Mouse (Mus musculus) hematopoietic stem cell, adult 5-6 weeks (primary cell): ENCODE measurements at regions not wholly inside any gene's neighbourhood (a gene's known extent, or its start where the extent isn't known, plus 50 kb on each side); places are given as distances from the start of the nearest gene placed in this dataset.

ENCODE experiments used
- ATAC-seq, 2 experiments: fragments of 125-278 bp in 1 of 2; replicated peaks in 1 of 2; 2 replicates each; pipeline ENCODE4 v1.8.0; 2016 to 2017; ENCODE audit warnings: inconsistent platforms in 2 of 2, mild to moderate bottlenecking in 2 of 2, moderate number of reproducible peaks in 2 of 2, low read depth in 1 of 2, moderate TSS enrichment in 1 of 2; ENCODE audit not compliant: low FRiP score in 2 of 2, poor library complexity in 2 of 2, severe bottlenecking in 2 of 2, insufficient read depth in 1 of 2, low TSS enrichment in 1 of 2

DNA sequence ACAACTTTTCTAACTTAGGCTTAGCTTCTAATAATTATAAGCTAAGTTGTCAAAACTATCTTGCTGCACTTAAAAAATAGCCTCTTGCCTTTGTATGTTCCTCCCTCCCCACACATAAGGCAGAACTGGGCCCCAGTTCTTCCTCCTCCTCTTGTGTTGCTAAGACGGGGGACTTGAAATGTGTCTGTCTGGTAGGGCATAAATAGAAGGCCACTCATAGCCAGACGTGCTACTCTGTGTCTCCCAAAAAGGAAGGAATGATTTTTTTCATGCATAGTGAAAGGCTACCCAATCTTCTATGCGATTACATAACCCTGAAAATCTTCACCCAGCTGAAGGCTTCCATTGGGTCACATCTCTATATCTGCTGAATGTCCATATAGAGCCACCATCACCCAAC, 183.5 kb downstream of the Hsfy2 start:
- no peak for ATAC-seq

DNA sequence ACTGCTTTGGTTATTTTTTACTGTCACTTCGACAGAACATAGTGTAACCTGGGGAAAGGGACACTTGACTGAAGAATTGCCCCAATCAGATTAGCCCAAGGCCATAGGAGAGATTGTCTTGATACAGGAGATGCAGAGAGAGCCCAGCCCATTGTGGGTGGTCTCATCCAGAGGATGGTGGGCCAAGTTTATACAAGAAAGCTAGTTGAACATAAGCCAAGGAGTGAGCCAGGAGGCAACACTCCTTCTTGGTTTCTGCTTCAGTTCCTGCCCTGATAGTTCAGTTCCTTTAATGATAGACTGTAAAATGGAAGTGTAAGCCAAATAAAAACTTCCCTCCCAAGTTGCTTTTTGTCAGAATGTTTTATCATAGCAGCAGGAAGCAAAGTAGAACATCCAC, 194.4 kb downstream of the Hsfy2 start:
- no peak for ATAC-seq

- ATAC-seq = peak; percentile 65 to 69
Measured at GRCm38 (mm10) chr1:56406786-56407185, 230.4 kb downstream of the Hsfy2 start.

GRCm38 (mm10) chr1:56403351-56403750, 233.9 kb downstream of the Hsfy2 start:
- no peak for ATAC-seq

- no peak for ATAC-seq
Measured at GRCm38 (mm10) chr1:56395832-56396231, 241.4 kb downstream of the Hsfy2 start.

DNA sequence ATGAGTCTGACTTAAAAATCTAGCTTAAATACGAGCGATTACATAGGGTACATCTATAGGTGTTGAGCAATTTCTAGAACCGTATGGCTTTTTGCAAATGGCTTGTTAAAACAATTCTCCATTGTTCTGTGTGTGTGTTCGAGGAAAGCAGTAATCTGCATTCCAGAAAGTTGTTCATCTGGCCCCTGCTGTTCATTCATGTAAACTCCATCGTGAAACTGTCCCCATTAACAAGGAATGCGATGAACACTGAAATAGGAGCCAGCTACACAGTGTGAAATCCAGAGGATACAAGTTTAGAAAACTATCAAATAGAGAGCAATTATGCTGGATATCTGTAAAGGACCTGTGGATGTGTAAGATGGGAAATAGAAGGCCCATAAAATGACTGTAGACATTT, 250.1 kb downstream of the Hsfy2 start:
- ATAC-seq = no peak

- no peak for ATAC-seq
Measured at GRCm38 (mm10) chr1:56366319-56366718, 270.9 kb downstream of the Hsfy2 start.

DNA sequence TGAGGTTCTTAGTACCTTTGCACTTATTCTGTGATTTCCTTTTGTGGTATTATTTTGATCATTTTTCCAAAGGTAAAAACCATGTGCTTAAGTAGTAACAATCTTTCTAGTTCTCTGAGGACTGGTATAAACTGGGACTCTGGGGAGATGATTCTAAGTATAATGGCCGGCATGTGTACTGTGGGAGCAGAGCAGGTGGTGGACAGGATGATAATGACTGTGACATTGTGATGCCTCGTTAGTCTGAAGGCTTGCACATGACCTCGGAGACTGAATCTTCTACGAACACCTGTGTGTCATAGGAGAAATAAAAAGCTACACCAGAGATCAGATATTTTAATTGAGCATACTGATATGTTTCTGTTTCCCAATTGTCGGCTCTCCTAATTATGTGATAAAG, 276.4 kb downstream of the Hsfy2 start:
- ATAC-seq = no peak

DNA sequence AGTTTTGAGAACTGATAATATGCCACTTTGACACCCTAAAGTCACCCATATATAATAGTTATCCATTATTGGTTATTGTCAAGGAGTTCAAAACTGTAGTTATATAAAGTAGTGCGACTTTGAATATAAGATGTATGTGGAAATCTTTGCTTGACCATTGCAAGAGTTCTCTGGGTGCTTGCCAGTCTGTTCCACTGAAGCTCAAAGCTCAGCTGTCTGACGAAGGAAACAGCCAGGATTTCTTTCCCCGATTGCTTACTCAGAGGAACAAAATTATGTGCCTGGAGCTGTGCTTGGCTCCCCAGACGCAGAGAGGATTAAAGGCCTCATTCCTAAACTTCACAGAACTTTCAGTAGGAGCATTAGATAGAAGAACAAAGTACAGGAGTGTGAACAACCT, 290.6 kb downstream of the Hsfy2 start:
- ATAC-seq = no peak

DNA sequence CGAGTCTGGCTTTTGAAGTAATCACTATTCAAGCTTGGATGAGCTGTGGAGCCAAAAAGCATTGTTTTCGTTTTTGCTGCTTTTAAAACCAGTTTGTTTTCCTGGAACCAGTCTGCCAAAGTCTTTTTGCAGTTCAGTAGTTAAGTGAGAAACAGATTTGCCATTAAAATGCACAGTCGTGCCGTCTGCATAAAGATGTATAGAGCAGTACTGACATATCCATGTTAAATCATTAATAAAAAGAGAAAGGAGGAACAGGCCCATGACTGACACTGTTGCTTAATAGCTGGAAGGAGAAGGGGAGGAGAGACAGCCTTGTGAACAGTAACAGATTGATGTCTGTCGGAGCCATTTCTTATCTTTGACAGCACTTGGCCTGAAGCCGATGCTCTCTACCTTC, 292.3 kb downstream of the Hsfy2 start:
- no peak for ATAC-seq

GRCm38 (mm10) chr1:56327381-56327780, 309.9 kb downstream of the Hsfy2 start:
- ATAC-seq = no peak

DNA sequence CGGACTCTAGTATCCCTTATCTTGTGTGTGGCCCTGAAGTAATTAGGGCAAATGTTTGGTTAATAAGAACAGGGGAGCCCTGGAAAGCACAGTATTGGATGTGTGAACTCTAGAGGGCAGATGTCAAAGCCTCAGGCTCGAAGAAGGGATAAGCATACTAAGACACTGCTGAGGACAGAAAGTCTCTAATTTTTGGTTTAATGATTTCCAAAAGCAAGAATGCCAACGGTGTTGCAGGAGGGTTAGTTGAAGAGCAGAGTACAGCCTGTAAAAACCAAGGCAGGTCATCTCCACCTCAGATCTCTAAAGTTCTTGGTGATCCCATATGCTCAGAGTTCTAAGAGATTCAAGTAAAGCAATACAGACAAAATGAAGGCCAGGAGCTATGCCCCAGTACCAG, 328.6 kb downstream of the Hsfy2 start:
- ATAC-seq = no peak

- no peak for ATAC-seq
Measured at GRCm38 (mm10) chr1:56294391-56294790, 342.8 kb downstream of the Hsfy2 start.

DNA sequence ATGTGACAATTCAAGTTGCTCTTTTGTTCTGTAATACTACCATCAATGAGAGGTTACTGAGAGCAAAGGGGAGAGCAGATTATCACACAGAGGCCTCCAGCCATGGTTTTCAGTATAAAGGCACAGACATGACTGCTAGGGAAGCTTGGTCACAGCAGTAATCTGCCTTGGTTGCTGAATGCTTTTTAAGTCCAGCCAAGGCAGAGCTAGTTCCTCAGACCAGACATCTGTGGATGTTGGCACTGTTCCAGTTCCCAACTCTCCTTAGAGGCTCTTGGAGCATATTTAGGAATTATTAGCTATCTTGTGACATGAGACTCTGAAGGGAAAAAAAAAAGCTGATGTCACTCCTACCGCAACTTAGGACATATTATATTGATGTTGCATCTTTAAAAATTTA, 347.5 kb downstream of the Hsfy2 start:
- no peak for ATAC-seq

DNA sequence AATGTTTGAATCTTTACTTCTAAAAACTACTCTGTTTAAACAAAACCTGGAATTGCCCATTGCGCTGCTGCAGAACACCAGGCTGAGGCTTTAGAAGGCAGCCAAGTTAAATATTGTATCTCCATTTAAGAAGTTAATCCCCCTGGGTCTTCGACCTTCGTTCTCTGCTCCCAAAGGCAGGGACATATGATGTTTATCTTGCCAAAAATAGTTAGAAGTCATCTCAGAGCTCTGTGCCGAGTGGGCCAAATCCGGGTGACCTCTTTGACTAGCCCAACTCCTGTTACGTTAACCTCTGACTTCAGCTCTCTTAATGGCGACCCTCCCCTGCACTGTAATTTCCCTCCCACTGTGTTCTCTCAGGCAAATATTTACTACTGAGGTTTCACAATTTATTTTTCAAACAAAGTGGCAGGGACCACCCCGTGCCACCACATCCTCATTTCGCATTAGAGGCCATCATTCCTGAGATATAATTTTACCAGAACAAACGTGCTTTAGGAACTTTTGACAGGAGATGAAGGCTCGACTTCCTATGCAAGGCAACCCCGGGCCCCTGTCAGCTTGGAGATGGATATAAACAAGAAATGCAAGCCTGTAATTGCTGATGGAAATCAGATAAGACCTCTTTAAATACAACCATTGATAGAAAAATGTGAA, 350.7 kb downstream of the Hsfy2 start:
- ATAC-seq = no peak

DNA sequence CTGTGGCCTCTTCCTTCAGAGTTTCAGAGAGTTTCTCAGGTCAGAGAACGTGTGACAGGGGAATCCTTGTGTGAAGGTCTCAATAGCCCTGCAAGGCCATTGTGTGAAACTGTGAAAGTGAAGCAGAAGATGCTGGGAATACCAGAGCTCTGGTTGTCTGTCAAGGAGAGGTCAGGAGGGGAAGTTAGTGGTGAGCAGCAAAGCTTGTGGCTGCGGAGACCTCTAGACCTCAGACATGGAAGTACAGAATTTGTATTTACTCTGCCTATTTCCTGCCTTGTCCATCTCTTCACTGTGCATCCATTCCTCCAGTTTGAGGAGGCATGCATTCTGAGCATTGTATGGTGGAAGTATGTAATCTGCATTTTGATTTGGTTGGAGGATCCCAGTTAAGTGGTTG, 375.5 kb downstream of the Hsfy2 start:
- no peak for ATAC-seq

DNA sequence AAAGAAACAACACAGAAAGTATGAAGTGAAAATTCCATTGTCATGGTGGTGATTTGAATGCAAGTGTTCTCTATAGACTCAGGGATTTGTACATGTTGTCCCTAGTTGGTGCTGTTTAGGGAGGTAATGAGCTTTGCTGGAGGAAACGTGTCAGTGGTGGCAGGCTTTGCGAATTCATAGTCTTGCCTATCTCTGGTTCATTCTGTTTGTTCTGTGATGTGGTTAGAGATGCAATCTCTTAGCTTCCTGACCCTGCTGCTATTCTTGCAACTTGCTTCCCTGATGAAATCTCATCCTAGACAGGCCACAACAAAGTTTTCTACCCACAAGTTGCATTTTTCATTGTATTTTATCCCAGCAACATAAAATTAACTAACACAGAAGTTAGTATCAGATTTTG, 376.5 kb downstream of the Hsfy2 start:
- ATAC-seq = peak in 1 of 2 experiments; percentile 53; a peak in 2 of 4 replicates

DNA sequence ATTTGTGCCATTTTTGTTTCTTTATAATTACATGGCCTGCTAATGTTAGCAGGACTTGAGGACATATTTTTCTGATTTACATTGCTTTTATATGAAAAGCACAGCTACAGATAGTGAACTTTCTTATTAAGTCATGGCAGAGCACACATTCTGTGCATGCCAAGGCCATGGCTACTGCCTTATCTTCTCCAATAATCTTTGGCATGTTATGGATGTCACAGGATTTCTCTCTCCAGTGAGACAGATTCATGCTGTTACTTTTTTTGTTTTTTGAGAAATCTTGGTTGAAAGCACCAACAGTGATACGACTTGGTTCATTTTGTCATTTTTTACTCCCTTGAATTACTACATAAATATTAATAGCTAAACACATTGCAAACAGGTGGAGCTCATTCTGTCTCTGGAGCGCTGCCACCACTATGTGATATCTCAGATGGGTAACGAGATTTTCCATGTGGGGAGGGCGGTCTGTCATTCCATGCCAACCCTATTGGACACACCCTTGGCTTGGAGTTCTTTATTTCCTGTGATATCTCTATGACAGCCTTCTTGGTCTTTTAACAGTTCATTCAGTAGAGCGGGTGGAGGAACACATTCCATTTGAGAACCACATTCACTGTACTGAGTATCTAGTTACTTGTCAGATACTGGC, 380.3 kb downstream of the Hsfy2 start:
- no peak for ATAC-seq

DNA sequence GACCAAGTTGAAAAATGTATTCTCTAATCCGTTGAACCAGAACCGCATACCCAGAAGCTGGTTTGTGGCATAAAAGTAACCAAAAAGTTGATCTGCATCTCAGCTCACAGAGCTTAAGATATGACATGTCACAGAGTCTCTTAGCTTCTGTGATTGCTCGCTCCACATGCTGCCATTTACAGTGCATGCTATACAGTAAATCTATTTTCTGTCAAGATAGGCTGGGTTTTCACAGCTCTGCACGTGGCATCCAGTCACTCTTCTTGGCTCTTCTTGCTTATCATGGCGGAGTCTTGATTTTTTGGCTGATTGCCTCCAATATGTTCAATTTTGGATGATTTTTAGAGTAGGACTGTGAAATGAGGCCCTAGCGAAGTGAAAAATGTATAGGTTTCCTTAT, 397.5 kb downstream of the Hsfy2 start:
- ATAC-seq = no peak
